Mouse (Mus musculus) frontal cortex, postnatal 25 days (tissue): Measurements from ENCODE around the gene Rfxank.
A peak's percentile ranks its signal among the peaks of the same experiment; 100 is the strongest.

Experiments used
- DNase-seq, 2 experiments: peaks; one replicate each; pipeline ENCODE4 v3.0.0; 2022; ENCODE audit warnings: low spot score in 2 of 2

Gene Rfxank

GRCm38 (mm10) chr8:70150158-70150557 lies 11.2 kb upstream of the Rfxank start:
- DNase-seq = no peak

DNA sequence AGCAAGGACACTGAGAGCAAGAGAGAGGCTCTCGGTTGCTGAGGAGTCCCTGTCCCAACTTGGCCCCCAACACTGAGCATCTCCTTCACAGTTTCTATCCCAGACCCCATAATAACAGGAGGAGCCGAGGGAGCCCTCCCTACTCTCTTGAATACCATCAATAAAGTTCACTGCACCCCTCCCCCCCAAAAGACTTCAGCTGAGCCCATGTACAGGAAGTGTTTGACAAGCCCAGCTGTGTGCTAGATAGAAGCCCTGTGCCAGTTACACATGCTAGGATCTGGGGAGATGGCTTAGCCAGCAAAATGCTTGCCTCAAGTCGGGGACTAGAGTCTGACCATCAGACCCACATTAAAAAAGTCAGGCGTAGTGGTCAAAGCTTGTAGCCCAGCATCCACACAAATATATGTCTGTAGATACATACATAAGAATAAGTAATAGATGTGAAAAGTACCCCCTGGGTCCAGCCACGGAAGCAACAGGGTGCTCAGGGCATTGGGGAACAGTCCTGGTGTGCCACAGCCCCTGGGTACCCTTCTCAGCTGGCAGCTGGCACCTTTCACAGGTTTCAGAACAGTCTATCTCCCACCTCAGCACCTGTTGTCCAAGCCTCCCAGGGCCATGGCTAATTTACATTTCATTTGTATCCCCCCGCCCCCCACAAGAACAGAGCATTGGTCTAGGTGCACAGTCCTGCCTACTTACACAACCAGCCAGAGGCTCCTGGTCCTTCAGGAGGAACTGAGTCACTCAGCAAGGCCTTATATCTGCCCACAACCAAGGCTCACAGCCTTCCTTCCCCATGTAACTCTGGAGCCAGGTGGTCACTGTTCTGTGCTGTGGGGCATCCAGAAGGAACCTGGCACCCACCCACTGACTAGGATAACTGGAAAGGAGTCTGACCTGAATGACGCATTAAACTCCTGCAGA lies 9.0 kb upstream of the Rfxank start:
- DNase-seq = no peak

- DNase-seq = no peak
Measured at GRCm38 (mm10) chr8:70139981-70140380, 1.0 kb upstream of the Rfxank start.

GRCm38 (mm10) chr8:70137890-70138289 lies 1.1 kb downstream of the Rfxank start:
- DNase-seq = no peak

DNA sequence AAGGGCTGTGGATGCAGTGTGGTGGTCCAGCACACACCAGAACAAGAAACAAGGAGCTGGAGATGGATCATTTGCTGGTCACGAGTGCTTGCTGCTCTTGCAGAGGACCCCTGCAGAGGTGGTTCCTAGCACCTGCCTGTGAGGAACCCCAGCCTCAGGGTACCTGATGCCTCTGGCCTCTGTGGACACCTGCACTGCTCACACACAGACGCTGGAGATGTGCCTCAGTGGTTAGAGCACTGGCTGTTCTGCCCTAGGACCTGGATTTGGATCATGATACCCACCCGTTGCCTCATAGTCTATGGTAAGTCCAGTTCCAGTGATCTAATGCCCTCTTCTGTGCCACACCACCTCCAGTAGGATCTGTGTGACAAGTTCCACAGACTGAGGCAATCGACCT lies 2.4 kb downstream of the Rfxank start:
- DNase-seq = no peak

- no peak for DNase-seq
Measured at GRCm38 (mm10) chr8:70134931-70135330, 4.0 kb downstream of the Rfxank start.

- no peak for DNase-seq
Measured at GRCm38 (mm10) chr8:70134086-70134485, 4.9 kb downstream of the Rfxank start.

- peak; percentile 44 to 69 for DNase-seq
Measured at GRCm38 (mm10) chr8:70131166-70131883, 7.6 kb downstream of the Rfxank start, which contains the start of gene Nr2c2ap. Gene Nr2c2ap (plus strand): TSS chr8:70131333.

DNA sequence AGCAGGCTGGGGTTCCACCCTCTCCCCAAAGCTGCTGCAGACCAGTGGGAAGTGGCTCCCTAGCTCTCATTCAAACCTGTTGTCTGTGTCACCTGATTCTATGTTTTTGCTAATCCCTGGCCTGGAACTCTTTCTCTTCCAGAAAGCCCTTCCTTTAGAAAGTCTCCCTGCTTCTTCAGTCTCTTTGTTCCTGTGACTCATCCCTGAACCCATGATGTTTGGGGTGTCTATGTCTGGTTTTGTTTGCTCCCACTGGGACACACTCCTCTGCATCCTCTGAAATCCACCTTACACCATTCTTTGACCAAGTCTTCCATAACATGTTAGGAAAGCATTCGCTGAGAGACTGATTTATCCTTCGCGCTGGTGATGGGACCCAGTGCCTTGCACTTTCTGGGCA lies 8.9 kb downstream of the Rfxank start:
- no peak for DNase-seq

GRCm38 (mm10) chr8:70129309-70129952 lies 9.5 kb downstream of the Rfxank start:
- DNase-seq = peak; percentile 40 to 48

- peak in 1 of 2 experiments; percentile 42 for DNase-seq
Measured at GRCm38 (mm10) chr8:70128435-70128834, 10.5 kb downstream of the Rfxank start.

DNA sequence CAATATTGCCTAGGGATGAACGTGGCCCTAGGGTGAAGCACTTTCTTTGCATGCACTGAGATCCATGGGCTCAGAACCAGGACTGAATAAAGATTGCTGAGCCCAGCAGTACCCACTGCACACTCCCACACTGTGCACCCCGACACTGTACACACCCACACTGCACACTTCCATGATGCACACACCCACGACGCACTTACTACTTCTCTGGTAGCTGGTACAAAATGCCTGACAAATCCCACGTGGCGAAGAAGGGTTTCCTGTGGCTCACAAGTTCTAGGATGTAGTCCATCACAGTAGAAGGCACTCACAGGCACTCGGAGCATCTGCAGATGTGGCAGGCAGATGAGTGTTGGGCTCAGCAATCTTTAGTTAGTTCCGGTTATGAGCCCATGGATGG lies 14.0 kb downstream of the Rfxank start:
- no peak for DNase-seq

DNA sequence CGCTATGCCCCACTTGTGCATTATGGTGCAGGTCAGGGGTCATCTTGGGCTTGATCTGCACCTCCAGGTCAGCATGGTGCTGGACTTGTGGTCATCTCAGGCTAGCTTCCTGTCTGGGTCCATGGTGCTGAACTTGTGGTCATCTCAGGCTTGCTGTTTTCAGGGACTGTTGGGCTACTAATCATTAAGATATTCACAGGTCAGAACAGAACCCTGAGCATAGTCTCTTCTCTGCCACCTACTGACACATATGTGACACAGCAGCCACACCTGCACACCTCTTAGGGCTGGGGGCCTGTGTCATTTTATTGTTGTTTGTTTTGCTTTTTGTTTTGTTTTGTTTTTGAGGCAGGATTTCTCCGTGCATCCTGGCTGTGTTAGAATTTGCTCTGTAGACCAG lies 16.1 kb downstream of the Rfxank start:
- DNase-seq = no peak

DNA sequence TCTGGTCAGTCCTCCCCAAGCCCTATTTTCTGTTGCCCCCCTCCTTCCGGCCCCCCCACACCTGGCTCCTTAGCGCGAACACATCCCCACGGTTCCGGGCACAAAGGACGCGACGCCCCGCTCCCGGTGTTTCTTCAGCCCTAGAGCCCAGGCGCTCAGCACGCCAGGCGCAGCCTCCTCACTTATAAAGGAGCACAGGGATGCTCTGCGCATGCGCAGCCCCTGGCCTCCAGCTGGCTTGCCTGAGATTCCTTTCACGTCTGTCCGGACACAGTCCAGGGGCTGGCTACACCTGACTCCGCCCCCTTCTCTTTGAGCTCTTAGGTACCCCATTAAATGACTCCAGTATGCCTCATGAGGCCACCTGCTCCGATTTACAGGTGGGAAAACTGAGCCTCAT lies 18.3 kb downstream of the Rfxank start, which contains the start of gene Ncan:
Ncan (minus strand) TSS at position 207 of the 400 bp plus-strand sequence.
- peak; percentile 88 to 92 for DNase-seq

- DNase-seq = peak; percentile 33 to 63
Measured at GRCm38 (mm10) chr8:70118726-70119700, 19.9 kb downstream of the Rfxank start.

DNA sequence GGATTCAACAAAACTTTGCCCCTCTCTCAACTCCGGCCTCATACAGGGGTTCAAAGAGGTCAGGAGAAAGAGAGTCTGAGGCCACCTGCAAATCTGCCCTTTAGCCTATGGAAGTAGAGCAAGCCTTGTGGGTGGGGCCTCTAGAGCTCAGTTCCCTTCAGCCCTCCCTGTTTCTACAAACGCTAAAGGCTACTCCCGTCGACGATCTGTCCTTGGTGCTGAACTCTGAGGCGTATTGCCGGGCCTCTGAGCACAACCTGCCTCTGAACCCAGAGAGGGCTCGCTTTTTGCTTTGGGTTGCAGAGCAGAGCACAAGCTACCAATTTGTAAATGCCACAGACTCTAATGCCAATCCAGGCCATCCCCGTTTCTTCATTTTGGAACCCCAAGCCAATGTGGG lies 21.3 kb downstream of the Rfxank start:
- DNase-seq = no peak

DNA sequence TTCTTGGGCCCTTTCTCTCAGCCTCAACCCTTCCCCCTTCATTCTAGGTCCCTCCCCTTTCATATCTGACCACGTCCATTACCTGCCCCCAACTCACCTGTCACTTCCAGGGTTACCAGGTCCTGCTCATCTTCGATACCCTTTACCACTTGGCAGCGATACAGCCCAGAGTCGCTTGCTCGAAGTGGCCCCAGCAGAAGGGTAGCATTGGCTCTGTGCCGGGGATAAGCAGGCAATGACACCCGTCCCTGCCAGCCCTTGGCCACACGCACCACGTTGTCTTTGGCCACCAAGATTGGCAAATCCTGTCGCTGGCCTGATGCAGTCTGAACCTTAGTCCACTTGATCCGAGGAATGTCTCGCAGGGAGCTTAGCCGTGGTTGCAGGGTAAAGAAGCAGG lies 24.1 kb downstream of the Rfxank start:
- no peak for DNase-seq

- no peak for DNase-seq
Measured at GRCm38 (mm10) chr8:70114488-70114887, 24.5 kb downstream of the Rfxank start.

- DNase-seq = no peak
Measured at GRCm38 (mm10) chr8:70112401-70113016, 26.4 kb downstream of the Rfxank start.

DNA sequence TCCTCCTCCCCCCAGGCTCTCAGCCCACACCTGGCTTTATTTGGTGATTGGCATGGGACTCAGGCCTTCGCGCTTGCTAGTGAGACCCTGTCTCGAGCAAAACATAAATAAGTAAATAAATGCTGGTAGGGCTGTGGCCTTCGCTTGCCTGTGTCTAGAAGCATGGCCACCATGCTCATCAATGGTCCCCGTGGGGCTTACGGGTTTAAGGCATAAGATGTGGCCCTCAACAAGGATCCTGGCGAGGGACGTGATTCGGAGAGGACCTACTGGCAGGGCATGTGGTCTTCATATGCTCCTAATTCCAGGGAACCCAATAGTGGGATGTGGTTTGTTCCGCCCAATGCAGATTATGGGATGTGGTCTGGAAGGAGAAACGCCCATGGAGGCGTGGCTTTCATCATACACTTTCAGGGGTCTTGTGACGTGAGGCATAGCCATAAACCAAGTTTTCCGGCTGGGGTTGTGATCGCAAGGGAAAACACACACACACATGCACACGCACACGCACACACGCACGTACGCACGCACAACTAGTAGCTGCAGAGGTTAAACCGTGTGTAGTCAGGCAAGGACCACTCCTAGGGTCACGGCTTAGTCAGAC lies 27.7 kb downstream of the Rfxank start:
- no peak for DNase-seq
